Mouse (Mus musculus) frontal cortex, postnatal 14 days (tissue): Measurements from ENCODE around the gene Gtf2ird1.

ENCODE experiments used
- DNase-seq, 2 experiments: peaks; one replicate each; pipeline ENCODE4 v3.0.0; 2022; ENCODE audit warnings: low spot score in 2 of 2

Gtf2ird1 gene

DNA sequence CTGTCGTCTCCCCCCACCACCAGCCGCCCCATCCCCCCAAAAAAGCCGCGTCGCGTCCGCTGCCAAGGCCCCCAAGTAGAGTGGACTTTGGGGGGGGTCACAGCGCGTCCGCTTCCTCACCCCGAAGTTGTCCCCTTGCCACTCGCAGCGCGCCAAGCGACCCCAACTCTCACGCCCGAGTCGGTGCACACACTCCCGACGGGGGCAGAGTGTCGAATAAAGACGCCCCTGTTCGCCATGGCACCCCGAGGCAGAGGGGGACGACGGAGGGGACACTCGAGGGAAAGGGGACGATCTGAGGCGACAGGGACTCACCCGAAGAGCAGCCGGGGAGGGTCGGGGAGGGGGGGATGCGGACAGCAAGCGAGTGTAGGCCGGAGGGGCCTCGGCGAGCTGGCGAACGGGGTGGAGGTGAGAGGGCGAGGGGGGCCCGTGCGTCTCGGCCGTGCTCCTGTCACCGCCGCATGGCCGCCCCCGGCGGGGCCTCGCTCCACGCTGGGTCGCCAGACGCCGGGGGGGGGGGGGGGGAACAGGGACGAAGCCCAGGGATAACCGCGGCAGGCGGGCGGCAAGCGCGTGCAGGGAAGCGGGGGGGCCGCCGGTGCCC, 142.3 kb downstream of the Gtf2ird1 start:
- DNase-seq = peak in 1 of 2 experiments; percentile 35

- peak; percentile 86 to 91 for DNase-seq
Observed at GRCm38 (mm10) chr5:134313451-134314067, 143.0 kb downstream of the Gtf2ird1 start.

DNA sequence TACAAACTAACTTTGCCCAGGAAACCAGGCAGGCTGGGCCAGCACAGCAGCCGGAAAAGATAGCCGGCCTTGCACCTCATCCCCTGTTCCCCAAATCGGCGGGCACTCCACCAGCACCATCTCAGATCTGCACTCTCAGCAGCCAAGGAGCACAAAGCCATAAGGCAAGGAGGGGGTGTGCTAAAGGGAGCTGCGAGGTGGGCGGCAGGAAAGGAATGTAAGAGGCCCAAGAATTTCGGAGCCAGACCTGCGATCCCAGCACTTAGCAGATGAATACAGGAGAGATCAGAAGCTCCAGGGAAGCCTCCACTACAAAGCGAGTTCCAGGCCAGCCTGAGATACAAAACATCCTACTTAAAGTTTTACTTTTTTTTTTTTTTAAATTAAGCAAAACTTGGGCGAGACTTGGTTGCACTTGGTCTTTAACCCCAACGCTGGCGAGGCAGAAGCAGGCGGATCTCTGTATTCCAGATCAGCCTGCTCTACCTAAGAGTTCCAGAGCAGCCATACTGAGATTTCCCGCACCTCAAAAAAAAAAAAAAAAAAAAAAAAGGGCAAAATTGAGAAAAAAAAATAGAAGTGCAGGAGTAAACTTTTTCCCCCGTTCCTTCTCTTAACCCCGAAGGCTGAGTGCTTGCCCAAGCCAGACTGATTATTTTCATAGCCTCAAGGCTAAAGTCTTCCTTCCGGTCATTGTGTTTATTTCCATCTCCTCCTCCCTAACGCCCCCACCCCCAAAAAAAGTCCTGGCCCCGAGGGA, 143.6 kb downstream of the Gtf2ird1 start:
- peak; percentile 47 to 52 for DNase-seq

DNA sequence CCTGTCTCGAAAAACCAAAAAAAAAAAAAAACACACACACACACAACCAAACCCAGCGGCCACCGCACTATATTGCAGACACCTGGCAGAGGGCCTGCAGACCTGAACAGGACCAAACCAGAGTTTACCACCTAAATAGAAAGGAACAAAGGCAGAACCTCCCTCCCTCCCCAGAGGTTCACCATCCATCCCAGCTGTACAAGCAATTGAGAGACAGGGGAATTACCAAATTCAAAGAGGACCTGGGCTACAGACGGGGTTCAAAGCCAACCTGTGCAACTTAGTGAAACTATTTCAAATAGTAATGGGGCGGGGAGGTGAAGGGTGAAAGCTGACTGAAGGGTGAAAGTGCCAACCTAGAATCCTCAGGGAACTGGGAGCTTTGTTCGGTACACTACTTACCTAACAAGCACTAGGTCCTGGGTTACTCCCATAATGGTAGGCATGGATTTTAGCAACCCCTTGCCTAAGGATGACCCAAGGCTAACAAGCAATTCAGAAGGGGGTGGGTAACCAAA, 144.6 kb downstream of the Gtf2ird1 start:
- DNase-seq = no peak

GRCm38 (mm10) chr5:134310201-134310600, 146.3 kb downstream of the Gtf2ird1 start:
- DNase-seq = no peak

DNA sequence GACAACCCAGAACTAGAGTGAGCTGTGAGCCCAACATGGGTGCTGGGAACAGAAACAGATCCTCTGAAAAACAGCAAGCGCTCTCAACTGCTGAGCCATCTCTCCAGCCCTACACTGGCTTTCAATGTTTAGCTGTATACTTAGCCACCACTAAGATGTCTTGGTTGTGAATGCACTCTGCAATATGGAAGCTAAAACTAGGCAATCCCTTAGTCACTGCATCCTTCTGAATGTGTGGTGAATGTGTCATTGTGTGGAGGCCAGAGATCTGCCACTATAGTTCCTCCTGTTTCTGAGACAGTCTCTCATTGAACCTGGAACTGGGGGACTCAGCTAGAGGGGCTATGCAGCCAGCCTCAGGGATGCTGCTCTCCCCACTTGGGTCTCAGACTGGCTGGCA, 147.2 kb downstream of the Gtf2ird1 start:
- DNase-seq = no peak
